Mouse (Mus musculus) brain, embryonic 18.5 days (tissue): ENCODE data around the gene Frem1.

ENCODE experiments used
- DNase-seq: peaks from one replicate; pipeline ENCODE4 v3.0.0-alpha.2; 2012; ENCODE audit warnings: low read depth, low spot score

Gene Frem1

GRCm38 (mm10) chr4:83030097-83030496 lies 22.0 kb downstream of the Frem1 start:
- DNase-seq = no peak

DNA sequence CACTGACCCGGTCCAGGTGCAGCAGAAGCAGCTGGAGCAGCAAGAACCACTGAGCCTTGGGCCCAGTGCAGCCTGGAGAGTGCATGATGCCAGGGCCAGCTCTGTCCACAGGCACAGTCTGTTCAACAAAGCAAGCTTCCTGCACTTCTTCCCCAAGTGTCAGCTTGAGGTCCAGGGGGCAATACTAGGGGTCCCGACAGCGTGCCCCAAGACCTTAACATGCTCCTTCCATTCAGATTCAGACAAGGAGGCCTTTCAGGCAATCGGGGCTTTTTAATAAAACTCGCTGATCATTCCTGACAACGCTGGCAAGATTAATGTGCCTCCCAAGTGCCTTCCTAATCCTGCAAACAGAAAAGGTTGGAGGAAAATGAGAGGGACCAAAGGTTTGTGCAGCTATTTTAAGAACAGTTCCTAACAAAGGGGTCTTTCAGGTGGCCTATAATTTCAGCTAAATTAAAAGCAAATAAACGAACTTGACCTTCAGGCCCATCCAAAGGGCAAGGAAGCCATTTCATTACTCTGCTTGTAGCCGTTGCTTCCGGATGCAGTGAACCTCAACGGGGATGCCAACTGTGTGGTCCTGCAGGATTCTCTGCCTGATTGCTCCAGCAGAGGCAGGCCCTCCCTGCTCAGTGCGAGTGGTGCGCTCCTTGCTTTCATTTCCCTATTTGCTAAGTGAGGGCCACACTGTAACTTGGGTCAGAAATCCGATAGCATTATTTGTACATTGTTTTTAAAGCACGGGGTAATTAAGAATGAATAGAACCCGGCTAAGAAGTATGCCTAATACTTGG lies 31.2 kb downstream of the Frem1 start:
- DNase-seq = no peak

DNA sequence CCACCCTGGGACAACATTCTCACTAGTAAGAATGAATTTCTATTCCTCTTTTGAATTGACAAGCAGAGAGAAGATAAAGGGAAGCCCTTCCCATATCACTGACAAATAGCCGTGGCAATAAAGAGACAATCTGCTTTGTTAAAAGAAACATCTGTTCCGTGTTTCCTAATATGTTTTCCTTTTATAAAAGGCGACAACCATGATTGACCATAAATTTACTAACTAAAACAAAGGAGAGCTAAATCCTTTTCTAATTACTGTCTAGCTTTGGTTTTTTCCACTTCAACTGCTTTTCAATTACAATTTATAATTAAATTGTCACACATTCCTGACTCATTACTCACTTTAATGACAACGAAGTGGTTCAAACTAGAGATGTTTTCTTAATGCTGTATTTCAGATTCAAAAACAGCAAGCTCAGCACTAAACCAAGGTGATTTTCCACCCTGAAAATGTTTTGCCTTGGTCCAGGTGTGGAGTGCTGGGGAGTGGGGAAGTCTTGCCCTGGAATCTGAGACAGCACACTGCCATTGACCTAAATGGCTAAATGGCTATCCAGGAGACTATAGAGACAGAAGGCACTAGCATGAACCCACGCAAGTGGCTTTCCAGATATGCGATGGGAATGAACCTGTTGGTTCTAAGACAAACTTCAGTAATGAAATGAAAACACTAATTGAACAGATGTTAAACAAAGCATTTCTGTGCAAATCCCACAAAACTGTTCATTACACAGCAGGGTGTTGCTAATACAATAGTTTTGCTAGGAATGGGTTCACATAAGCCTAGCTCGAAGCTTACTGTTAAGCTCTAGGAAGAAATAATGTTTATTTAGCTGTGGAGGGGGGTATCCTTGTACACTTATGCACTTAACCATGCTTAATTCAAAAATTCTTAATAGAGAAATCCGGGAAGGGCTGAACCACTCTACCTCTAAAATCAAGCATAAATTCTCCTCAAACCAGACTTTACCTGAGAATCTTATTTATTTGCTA lies 33.7 kb downstream of the Frem1 start:
- no peak for DNase-seq

DNA sequence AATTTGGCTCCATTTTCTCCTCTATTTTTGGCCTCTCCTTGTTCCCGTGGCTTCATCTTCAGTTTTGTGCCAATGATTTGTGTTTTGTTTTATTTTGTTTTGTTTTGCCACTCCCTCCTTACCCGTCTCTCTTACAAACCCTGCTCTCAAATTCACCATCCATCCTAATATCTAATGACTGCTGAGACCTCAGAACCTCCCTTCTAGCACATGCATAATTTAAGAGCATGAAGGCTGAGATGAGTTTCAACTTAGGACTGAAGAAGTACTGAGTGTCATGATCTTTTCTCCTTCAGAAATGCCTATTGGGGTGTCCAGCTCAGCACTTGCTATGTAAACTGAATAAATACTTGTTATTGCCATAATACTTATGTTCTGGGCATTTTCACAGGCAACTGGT lies 37.6 kb downstream of the Frem1 start:
- DNase-seq = no peak

DNA sequence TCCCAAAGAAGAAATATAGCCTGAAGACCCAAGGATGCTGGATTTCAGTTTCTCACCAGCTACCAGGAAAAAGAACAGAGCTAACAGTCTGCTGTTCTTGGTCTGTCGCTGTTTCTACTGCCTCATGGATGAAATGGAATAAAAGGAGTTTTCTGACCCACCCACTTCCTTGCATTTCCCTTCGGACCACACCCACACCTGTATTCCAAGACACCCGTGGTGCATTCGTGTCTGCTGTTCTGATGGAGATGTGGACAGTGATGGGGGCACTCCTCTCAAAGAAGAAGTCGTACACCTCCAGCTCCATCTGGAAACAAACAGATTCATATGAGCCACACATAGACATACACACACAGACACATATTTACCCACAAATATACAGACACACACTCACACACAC lies 48.1 kb downstream of the Frem1 start:
- no peak for DNase-seq

DNA sequence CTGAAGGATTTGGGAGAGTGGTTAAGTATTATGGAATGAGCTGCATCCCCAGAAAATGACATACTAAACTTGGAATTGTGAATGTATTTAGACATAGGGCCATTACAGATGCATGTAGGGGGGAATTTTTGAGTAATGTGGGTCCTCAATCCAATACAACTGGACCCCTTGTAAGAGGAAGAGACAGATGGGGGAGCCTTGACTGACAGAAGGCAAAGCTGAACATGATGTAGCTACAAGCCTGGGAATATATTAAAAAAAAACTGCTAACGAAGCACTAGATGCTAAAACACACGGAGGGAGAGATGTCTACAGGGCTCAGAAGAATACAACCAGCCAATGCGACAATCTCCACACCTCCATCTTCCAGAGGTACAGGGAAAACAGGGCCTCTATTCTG lies 60.1 kb downstream of the Frem1 start:
- no peak for DNase-seq

DNA sequence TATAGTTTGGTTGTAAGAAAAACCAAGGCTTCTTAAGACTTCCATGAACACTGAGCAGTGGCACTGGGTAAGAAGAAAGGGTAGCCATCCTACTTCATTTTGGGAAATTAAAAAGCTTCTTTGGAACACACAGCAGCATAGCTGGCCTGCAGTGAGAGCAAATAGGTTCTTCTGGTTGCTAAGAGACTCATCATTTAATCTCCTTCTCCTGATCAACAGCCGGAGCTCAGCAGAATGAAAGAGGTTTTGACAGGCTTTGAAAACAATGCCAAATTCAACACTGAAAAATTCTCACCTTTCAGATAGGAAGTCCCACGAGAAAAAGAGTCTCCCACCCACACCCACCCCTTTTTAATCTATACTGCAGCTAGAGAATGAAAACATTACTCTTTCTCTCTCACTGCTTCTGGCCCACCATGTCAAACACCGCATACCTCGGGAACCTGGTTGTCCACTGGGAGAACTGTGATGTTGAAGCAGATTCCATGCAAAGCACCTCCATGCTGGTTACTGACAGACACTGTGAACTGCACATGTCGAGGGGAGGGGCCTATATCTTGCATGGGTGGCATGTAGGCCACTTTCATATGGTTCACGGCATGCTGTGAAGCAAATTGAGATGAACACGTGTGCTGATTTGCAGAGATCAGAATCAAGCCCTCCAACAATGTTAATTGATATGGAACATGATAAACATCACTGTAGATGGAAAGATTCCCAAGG lies 61.0 kb downstream of the Frem1 start:
- DNase-seq = no peak

DNA sequence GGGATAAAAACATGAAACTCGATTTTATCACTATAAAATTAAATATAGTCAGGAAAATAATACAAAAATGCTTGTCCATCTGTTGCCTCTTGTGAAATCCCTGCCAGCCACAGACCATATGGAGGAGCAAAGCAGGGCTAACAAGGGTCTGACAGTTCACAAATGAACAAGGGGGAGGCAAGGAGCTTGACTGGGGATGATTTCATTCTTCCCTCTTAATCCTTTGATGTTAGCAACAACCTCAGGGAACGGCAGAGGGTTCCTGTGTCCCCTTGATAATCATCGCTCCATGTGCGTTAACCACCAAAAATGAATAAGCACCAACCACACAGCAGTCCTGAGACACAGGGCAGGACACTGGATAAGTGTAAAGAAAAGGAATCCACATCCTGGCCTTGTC lies 79.8 kb downstream of the Frem1 start:
- DNase-seq = no peak

GRCm38 (mm10) chr4:82970901-82971648 lies 81.1 kb downstream of the Frem1 start:
- DNase-seq = no peak

DNA sequence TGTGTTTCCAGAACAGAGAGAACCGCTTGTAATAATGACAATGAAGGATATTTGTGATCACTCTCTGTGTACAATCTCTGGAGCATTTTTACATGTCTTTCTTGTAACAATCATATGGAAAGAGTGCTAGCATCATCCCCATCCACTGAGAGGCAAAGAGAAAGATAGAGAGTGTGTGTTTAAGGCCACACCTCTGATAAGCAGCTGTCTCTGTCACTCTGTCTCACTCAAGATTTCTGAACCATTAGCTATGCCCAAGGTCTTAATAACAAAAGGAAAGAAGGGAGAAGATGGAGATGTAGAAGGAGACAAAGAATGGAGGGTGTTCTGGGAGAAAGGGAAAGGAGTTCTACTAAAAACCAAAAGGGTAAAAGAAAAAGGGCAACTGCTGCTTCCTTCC lies 91.1 kb downstream of the Frem1 start:
- DNase-seq = no peak

DNA sequence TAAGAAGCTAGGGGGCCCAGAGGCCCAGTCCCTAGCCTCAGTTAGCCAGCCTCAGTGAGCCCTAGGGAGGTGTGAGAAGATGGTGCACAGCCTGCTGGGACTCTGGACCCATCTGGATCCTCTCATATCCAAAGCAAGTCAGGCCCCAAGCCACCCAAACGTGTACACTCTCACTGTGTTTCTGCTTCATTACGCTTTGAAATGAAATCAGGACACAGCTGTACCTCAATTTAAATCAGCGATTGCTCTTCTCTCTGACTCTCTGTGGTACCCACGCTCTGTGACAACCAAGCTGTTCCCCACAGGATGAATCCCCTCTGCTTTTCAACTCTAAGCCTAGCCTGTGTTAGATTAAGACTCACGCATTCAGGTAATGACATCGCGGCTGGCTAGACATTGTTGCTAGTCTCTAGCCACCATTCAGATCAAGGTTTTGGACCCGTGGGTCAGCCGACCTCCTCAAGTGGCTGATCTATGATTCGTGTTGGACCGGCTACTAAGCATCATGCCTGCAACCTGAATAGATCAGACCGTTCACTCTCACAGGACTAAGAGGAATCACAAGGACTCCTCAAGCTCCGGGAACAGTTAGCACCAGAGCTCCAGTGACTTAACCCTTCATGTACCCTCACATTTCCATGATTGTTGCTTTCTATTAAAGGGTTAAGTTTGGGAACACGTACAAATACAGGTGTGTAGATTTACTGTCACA lies 94.2 kb downstream of the Frem1 start:
- DNase-seq = no peak

DNA sequence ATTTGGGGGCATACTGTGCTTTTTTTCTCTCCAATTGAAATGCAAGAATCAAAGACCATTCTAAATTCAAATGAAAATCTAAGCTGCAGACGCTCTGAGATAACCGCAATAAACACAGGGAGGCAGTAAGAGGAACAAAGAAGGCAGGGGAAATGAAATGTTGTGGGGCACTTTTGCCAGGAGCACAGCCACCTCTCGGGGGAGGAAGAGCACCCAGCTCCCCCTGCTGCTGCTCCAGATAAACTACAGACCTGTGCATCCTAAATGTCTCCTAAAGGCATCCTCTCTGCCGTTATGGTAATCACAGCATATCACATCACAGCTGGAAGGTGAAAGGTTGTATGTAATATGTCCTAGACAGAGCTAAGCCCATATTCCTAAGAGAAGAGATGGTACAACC lies 98.1 kb downstream of the Frem1 start:
- DNase-seq = no peak

DNA sequence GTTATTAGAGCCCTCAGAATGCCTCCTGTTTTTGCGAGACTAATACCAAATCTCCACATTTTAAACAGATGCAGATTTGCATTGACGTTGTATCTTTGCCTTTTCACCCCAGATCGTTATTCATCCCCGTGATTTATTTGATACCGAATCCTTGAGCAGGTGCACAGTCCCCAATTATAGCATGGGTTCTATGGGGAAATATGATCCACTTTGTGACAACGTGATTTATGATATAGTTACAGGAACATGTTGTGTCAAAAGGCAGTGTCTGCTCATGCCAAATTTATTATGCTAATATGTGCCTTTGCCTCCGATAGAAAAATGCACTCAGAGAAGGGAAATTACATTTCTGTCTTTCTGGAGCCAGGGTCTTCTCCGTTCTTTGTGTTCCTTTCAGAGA lies 102.6 kb downstream of the Frem1 start:
- DNase-seq = no peak

- DNase-seq = no peak
Observed at GRCm38 (mm10) chr4:82946721-82947120, 105.4 kb downstream of the Frem1 start.

- peak; percentile 83 for DNase-seq
Observed at GRCm38 (mm10) chr4:82946276-82946612, 105.9 kb downstream of the Frem1 start.

DNA sequence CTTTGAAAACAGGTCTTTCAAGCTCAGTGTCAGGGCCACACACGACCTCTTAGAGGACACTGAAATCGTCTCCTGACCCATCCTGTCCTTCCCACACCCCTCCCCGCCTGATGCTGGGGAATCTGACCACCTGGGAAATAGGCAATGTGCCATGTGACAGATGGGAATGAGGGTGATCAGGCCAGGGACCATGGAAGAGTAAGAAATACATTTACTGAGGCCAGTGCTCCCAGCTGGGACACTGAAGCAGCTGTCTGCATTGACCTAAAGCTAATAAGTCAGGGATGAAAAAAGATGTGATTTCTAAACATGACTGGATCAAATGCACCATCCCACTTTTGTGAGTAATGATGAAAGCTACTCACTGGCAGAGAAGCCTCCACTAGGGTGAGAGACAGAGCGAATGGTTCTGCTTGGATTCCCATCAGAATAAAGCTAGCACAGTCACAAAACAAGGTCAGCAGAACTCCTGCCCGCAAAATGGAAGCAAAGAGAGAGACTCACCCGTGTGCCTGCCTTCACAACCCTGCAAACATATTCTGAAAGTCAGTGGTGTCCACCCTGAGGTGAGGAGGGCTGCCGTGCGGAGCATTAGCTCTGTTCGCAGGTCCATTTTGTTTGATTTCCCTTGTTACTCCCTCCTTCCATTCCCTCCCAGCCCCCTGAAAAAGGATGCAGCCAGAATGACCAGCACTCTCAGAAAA lies 106.4 kb downstream of the Frem1 start:
- DNase-seq = no peak

- no peak for DNase-seq
Observed at GRCm38 (mm10) chr4:82940680-82941079, 111.5 kb downstream of the Frem1 start.

- DNase-seq = no peak
Observed at GRCm38 (mm10) chr4:82940248-82940647, 111.9 kb downstream of the Frem1 start.

DNA sequence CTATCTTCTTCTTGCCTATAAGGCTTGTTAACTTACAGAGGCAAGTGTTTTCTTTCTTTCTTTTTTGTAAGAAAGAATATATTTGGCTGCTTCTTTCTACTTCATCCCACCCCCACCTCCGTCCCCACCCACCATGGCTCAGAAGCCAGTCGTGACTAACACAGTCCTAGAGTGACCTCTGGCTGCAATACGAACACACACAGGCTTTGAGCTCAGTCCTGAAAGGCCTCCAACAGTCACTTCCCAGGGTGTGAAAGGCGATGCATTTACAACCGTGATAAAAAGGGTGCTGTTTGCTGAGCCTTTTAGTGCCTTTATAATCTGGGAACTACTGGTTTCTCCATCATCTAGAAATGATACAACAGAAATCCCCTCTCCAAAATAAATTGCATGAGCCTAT lies 117.8 kb downstream of the Frem1 start:
- DNase-seq = no peak

DNA sequence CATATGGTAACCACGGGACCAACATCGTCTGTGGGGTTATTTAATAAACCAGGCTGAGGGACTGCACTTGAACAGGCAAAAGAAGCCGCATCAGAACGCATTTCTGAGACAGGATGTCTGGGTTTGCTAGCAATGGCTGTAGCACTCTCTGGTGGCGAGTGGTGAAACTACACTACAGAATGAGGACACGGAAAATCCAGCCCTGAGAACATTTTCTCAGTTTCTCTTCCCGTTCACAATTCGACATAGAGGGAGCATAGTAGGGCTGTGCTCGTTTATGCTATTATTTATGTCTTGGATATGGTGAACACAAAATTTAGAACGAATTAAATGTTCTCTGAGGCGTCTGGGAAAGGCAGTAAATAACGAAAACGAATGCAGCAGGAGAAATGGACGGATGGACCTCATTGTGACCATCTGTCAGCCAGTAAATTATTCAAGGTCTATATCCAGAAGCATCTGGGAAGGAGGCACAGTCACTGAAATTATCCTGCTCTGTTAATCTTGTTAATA lies 118.4 kb downstream of the Frem1 start:
- peak; percentile 65 for DNase-seq
